Mouse (Mus musculus) CH12.LX (cell line): Measurements from ENCODE around the gene Tlx1.

Experiments
- CHD2 ChIP-seq: IDR thresholded peaks from 2 replicates; pipeline ENCODE4 v1.6.1; 2011; ENCODE audit warnings: low read length, improper control_type of control experiment
- CTCF ChIP-seq, 2 experiments: IDR thresholded peaks in 1 of 2; conservative IDR thresholded peaks in 1 of 2; 2 replicates each; pipeline ENCODE4 v1.5.1; 2011 to 2012; ENCODE audit warnings: low read depth in 2 of 2, low read length in 2 of 2, improper control_type of control experiment in 1 of 2, inconsistent platforms in 1 of 2, mild to moderate bottlenecking in 1 of 2, moderate library complexity in 1 of 2
- E2F4 ChIP-seq: IDR thresholded peaks from 2 replicates; pipeline ENCODE4 v1.6.1; 2011; ENCODE audit warnings: low read depth, low read length, improper control_type of control experiment; ENCODE audit not compliant: insufficient replicate concordance
- HCFC1 ChIP-seq: IDR thresholded peaks from 2 replicates; pipeline ENCODE4 v1.6.1; 2012; ENCODE audit warnings: low read depth, mild to moderate bottlenecking, inconsistent platforms, low read length, improper control_type of control experiment
- MAX ChIP-seq: IDR thresholded peaks from 2 replicates; pipeline ENCODE4 v1.6.1; 2011; ENCODE audit warnings: low read length, improper control_type of control experiment
- MEF2A ChIP-seq: IDR thresholded peaks from 2 replicates; pipeline ENCODE4 v1.6.1; 2014; ENCODE audit warnings: low read depth, mild to moderate bottlenecking, inconsistent platforms, low read length, improper control_type of control experiment, borderline replicate concordance
- POLR2A ChIP-seq: IDR thresholded peaks from 2 replicates; pipeline ENCODE4 v1.6.1; 2011; ENCODE audit warnings: low read depth, mild to moderate bottlenecking, improper control_type of control experiment, low read length
- RCOR1 ChIP-seq: conservative IDR thresholded peaks from 2 replicates; pipeline ENCODE4 v1.6.1; 2012; ENCODE audit warnings: low read depth, mild to moderate bottlenecking, inconsistent platforms, low read length, improper control_type of control experiment
- TCF12 ChIP-seq: IDR thresholded peaks from 2 replicates; pipeline ENCODE4 v1.6.1; 2014; ENCODE audit warnings: low read depth, mild to moderate bottlenecking, inconsistent platforms, low read length, improper control_type of control experiment
- USF2 ChIP-seq: conservative IDR thresholded peaks from 2 replicates; pipeline ENCODE4 v1.6.1; 2011; ENCODE audit warnings: low read depth, low read length, improper control_type of control experiment
- ZC3H11A ChIP-seq: IDR thresholded peaks from 2 replicates; pipeline ENCODE4 v1.6.1; 2012; ENCODE audit warnings: low read depth, mild to moderate bottlenecking, inconsistent platforms, low read length, improper control_type of control experiment

GRCm38 (mm10) chr19:45143214-45143895 lies 7.1 kb upstream of the Tlx1 start:
- TF ChIP-seq CTCF (conservative IDR thresholded peaks at IDR 0.05 in 1 of 2, IDR thresholded peaks at IDR 0.05 in 1 of 2; ENCODE audit: low read depth in 2 of 2, low read length in 2 of 2) (no peak), POLR2A (no peak), ZC3H11A (no peak), TCF12 (no peak), CHD2 (no peak), MAX (no peak), HCFC1 (no peak), USF2 (no peak), RCOR1 (no peak), E2F4 (no peak), MEF2A (no peak)
